Mouse (Mus musculus): ENCODE measurements around the gene Myadm. TPM values are rescaled to one million over a fixed set of nuclear protein-coding genes. Genes with fewer than 3 reads are reported as not detected.
A peak's percentile ranks its signal among the peaks of the same experiment; 100 is the strongest.

The Myadm gene
- polyA plus RNA-seq, 1 experiment from 2014 or later = 75.3 TPM

DNA sequence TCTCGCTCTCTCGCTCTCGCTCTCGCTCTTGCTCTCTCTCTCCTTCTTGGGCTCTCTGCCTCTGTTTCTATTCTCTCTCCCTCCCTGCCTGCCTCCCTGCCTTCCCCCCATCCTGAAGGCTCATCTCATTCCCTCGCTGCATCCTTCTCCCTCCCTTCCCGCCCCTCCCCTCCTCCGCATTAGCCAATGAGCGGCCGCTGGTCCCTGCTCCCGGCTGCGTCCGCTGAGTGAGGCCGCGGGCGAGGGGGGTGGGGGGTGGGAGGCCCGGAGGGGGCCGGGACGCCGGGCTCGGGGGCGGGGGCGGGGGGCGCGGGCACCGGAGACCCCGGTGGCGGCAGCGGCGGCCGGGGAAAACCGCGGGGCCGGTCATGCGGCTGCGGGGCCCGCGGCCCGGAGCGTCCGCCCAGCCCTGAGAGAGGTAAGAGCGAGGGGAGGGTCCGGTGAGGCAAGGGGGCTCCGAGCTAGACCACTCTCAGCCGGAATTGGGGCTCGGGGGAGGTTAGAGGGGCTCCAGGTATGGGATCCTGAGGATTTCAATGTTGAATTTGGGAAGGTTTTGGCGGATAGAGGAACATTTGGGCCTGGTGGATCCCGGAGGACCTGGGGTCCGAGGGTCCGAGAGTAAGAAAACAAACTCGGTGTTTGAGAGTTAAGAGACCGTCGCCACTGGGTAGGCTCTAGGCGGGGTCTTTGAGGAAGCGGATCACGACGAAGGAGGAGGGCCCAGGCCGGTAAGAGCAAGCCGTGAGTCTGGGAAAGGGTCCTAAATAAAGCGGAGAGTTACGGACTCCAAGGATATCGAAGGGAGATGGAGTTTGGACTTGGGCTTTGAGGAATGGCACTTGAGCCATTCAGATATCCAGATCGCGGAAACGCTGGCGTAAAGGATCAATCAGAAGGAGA lies 44.0 kb downstream of the Myadm start, which contains the start of gene Cacng7:
Gene Cacng7 (plus strand): TSS at position 337 of the 903 bp plus-strand sequence.
- 0 out of 2 replicates have a peak, but pooled peaks cover 4% of the 10 kb centered on the region for H3K4me1 ChIP-seq (replicated peaks; ENCODE audit: control insufficient read depth, insufficient read depth, low read length)
- no peak for TF ChIP-seq CTCF (IDR thresholded peaks at IDR 0.05; ENCODE audit: low read depth)
- no peak for ATAC-seq
- 2% methylated on average over 65 of the region's 65 CpGs for WGBS
- peak within 1 kb of the TSS; percentile 59 for H3K4me2 ChIP-seq (replicated peaks; ENCODE audit: low read depth)
- peak within 1 kb of the TSS; percentile 28 for H3K27ac ChIP-seq (ENCODE audit: low read depth, low read length)
- H3K27me3 ChIP-seq (replicated peaks; ENCODE audit: control insufficient read depth, insufficient read depth, low read length) = peaks cover 39% of the 10 kb centered on the region
- peak within 1 kb of the TSS; percentile 45; the same call in 1 of the 2 replicates for H3K9ac ChIP-seq (ENCODE audit: low read depth, low read length)
- peak within 1 kb of the TSS; percentile 45 for H3K4me3 ChIP-seq (ENCODE audit: low read depth, low read length)
- no peaks in the 10 kb centered on the region for H3K36me3 ChIP-seq (ENCODE audit: control insufficient read depth, insufficient read depth)
- H3K9me3 ChIP-seq (ENCODE audit: control insufficient read depth) = no peaks in the 10 kb centered on the region

DNA sequence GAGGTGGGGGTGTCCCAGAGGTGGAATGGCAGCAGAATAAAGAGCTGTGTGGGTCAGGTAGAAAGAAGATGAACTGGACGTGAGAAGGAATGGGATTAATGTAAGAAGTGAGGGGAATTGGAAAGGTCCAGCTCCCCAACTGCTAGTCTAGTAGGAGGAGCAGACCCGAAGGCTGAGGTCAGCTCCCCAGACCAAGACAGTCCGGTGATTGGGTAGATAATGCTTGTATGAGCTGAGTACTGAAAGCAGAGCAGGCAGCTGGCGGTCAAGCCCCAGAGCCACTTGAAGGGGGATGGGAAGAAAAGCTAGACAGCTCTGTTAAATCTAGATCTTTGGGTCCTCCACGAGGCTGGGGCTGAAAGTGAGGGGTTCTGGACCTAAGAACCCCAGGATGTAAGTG lies 44.7 kb downstream of the Myadm start:
- no peak for ATAC-seq
- peak overlapping the region; percentile 59 for H3K4me2 ChIP-seq (replicated peaks; ENCODE audit: low read depth)
- 20% methylated on average over 5 of the region's 5 CpGs for WGBS

DNA sequence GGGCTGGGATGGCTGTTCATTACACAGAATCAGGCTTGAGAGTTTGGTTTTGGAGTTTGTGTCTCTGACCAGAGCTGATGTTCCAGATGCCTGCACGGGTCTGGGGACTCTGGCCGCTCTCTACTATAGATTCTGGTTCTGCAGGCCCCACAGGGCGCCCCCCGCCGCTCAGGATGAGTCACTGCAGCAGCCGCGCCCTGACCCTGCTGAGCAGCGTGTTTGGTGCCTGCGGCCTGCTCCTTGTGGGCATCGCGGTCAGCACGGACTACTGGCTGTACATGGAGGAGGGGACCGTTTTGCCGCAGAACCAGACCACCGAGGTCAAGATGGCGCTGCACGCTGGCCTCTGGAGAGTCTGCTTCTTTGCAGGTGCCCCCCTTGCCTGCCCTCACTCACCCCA lies 47.5 kb downstream of the Myadm start:
- no peak for TF ChIP-seq CTCF (IDR thresholded peaks at IDR 0.05; ENCODE audit: low read depth)
- Histone ChIP-seq H3K9ac (ENCODE audit: low read depth, low read length) (no peak overlapping the region), H3K27me3 (replicated peaks; ENCODE audit: control insufficient read depth, insufficient read depth, low read length) (peaks cover 26% of the 10 kb centered on the region), H3K4me3 (ENCODE audit: low read depth, low read length) (no peak overlapping the region), H3K36me3 (ENCODE audit: control insufficient read depth, insufficient read depth) (no peaks in the 10 kb centered on the region), H3K9me3 (ENCODE audit: control insufficient read depth) (no peaks in the 10 kb centered on the region), H3K4me2 (replicated peaks; ENCODE audit: low read depth) (no peak overlapping the region), H3K27ac (ENCODE audit: low read depth, low read length) (no peak overlapping the region), H3K4me1 (replicated peaks; ENCODE audit: control insufficient read depth, insufficient read depth, low read length) (no peaks in the 10 kb centered on the region)
- 63% methylated on average over 17 of the region's 17 CpGs for WGBS
- no peak for ATAC-seq

More for the DNA sequence above, 44.7 kb downstream of the Myadm start:
- no peak for TF ChIP-seq CTCF (IDR thresholded peaks at IDR 0.05; ENCODE audit: low read depth)
- no peaks in the 10 kb centered on the region for H3K9me3 ChIP-seq (ENCODE audit: control insufficient read depth)
- 0 out of 2 replicates have a peak, but pooled peaks cover 4% of the 10 kb centered on the region for H3K4me1 ChIP-seq (replicated peaks; ENCODE audit: control insufficient read depth, insufficient read depth, low read length)
- no peak overlapping the region for H3K27ac ChIP-seq (ENCODE audit: low read depth, low read length)
- no peak overlapping the region for H3K9ac ChIP-seq (ENCODE audit: low read depth, low read length)
- peak overlapping the region; percentile 45 for H3K4me3 ChIP-seq (ENCODE audit: low read depth, low read length)
- H3K36me3 ChIP-seq (ENCODE audit: control insufficient read depth, insufficient read depth) = no peaks in the 10 kb centered on the region
- H3K27me3 ChIP-seq (replicated peaks; ENCODE audit: control insufficient read depth, insufficient read depth, low read length) = peaks cover 39% of the 10 kb centered on the region

DNA sequence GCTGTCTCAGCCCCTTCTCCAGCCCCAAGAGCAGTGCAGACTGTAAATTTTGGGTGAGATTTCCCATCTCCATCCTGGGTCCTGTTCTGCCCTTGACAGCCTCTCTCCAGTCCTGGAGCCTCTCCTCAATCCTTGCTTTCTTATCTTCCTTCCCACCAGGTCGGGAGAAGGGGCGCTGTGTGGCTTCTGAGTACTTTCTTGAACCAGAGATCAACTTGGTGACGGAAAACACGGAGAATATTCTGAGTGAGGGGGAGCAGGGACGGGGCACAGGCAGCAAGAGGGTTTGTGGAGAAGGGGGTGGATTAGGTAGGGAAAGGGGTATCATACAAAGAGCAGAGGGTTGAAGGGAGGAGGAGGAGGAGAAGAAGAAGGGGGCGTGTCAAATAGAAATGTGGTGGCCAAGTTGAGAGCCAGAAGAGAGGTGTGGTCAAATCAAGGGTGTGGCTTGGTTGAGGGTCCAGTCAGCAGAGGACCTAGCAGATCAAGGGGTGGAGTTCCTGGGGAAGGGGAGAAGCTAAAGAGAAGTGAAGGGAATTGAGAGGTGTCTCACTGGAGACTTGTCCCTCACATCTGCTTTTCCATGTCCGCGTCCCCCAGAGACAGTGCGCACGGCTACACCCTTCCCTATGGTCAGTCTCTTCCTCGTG lies 49.5 kb downstream of the Myadm start:
- no peaks in the 10 kb centered on the region for H3K4me1 ChIP-seq (replicated peaks; ENCODE audit: control insufficient read depth, insufficient read depth, low read length)
- H3K9ac ChIP-seq (ENCODE audit: low read depth, low read length) = no peak overlapping the region
- H3K4me3 ChIP-seq (ENCODE audit: low read depth, low read length) = no peak overlapping the region
- WGBS = 69% methylated on average over 11 of the region's 11 CpGs
- no peaks in the 10 kb centered on the region for H3K9me3 ChIP-seq (ENCODE audit: control insufficient read depth)
- no peaks in the 10 kb centered on the region for H3K36me3 ChIP-seq (ENCODE audit: control insufficient read depth, insufficient read depth)
- no peak for TF ChIP-seq CTCF (IDR thresholded peaks at IDR 0.05; ENCODE audit: low read depth)
- no peak for ATAC-seq
- H3K27ac ChIP-seq (ENCODE audit: low read depth, low read length) = no peak overlapping the region
- H3K4me2 ChIP-seq (replicated peaks; ENCODE audit: low read depth) = no peak overlapping the region
- peaks cover 11% of the 10 kb centered on the region for H3K27me3 ChIP-seq (replicated peaks; ENCODE audit: control insufficient read depth, insufficient read depth, low read length)

DNA sequence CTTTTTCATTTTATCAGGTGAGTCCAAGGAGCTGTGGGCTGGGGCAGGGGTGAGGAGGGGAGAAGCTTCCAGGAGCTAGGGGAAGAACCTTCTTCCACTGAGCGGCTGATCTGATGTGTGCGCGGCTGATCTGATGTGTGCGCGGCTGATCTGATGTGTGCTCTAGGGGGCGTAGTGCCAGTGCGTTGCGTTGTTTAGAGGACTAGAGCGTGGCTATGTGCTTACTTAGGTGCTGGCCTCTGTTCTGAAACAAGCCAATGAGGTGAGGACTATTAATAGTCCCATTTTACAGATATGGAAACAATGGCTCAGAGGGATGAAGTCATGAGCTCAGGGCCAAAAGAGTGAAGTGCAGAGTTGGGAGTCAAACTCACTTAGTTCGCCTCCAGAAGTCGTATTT lies 50.1 kb downstream of the Myadm start:
- Histone ChIP-seq H3K4me3 (ENCODE audit: low read depth, low read length) (no peak overlapping the region), H3K9ac (ENCODE audit: low read depth, low read length) (no peak overlapping the region), H3K27me3 (replicated peaks; ENCODE audit: control insufficient read depth, insufficient read depth, low read length) (peaks cover 6% of the 10 kb centered on the region; the same call in 1 of the 2 replicates), H3K36me3 (ENCODE audit: control insufficient read depth, insufficient read depth) (no peaks in the 10 kb centered on the region), H3K4me1 (replicated peaks; ENCODE audit: control insufficient read depth, insufficient read depth, low read length) (no peaks in the 10 kb centered on the region), H3K27ac (ENCODE audit: low read depth, low read length) (no peak overlapping the region), H3K9me3 (ENCODE audit: control insufficient read depth) (no peaks in the 10 kb centered on the region), H3K4me2 (replicated peaks; ENCODE audit: low read depth) (no peak overlapping the region)
- no peak for TF ChIP-seq CTCF (IDR thresholded peaks at IDR 0.05; ENCODE audit: low read depth)
- no peak for ATAC-seq
- WGBS = 82% methylated on average over 11 of the region's 11 CpGs

DNA sequence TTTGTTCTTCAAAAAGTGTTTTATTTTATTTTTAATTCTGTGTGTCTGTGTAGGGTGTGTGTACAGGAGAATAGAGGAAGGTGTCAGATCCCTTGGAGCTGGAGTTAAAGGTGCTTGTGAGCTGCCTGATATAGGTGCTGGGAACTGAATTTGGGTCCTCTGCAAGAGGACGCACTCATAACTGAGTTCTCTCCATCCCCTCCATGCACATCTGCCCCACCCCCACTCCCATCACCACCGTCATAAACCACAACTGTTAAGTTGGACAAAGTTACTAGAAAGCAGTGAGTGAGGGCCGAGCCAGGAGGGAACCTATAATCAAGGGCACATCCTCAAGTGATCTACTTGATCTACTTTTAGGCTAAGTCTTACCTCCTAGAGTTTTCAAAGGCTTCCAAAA lies 55.0 kb downstream of the Myadm start:
- ATAC-seq = no peak
- WGBS = 85% methylated on average over 3 of the region's 3 CpGs

More for the DNA sequence above, 55.0 kb downstream of the Myadm start:
- H3K27ac ChIP-seq (ENCODE audit: low read depth, low read length) = no peak overlapping the region
- no peak overlapping the region for H3K4me3 ChIP-seq (ENCODE audit: low read depth, low read length)
- TF ChIP-seq CTCF (IDR thresholded peaks at IDR 0.05; ENCODE audit: low read depth) = no peak
- H3K36me3 ChIP-seq (ENCODE audit: control insufficient read depth, insufficient read depth) = no peaks in the 10 kb centered on the region
- H3K4me2 ChIP-seq (replicated peaks; ENCODE audit: low read depth) = no peak overlapping the region
- no peaks in the 10 kb centered on the region for H3K4me1 ChIP-seq (replicated peaks; ENCODE audit: control insufficient read depth, insufficient read depth, low read length)
- no peak overlapping the region for H3K9ac ChIP-seq (ENCODE audit: low read depth, low read length)
- H3K27me3 ChIP-seq (replicated peaks; ENCODE audit: control insufficient read depth, insufficient read depth, low read length) = no peaks in the 10 kb centered on the region
- H3K9me3 ChIP-seq (ENCODE audit: control insufficient read depth) = no peaks in the 10 kb centered on the region
